Mouse (Mus musculus) mature B cell (primary cell): ENCODE measurements around the gene Aak1.
"Not testable (repeated sequence)": the region's sequence is repeated elsewhere in the genome, so short reads cannot be mapped to it uniquely, and the experiment has no call there.

ENCODE experiments used
- in situ Hi-C: fragments of 300-500 bp; cut with MboI; formaldehyde crosslinking; loops from 2 replicates; pipeline ENCODE4 v1.14.3; 2019

Aak1 gene

DNA sequence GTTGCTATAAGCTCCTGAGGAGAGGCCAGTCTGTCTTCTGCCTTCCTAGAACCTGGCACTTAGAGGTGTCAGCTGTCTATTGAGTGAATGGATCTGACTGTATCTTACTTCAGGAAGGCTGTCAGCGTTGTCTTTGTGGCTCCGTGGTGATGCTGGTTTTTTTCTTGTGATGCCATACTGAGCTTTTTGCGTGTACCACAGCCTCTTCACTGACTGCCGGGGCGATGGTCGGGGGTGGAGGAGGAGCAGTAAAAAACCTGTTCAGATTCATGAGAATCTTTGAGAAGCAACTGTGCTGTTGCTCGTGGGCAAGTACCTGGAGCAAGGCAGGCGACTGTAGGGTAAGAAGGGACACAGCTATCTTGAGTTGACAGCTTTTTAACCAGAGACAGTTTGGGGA lies 169.6 kb downstream of the Aak1 start:
- in situ Hi-C loops: no loop called here

- in situ Hi-C loops: no loop called here
These were observed 172.5 kb downstream of the Aak1 start for GRCm38 (mm10) chr6:87021791-87022190.

- in situ Hi-C loops: no loop called here
These were observed 177.7 kb downstream of the Aak1 start for GRCm38 (mm10) chr6:87026980-87027379.

GRCm38 (mm10) chr6:87028881-87029280 lies 179.6 kb downstream of the Aak1 start:
- in situ Hi-C loops: no loop called here

GRCm38 (mm10) chr6:87031310-87031709 lies 182.0 kb downstream of the Aak1 start:
- in situ Hi-C loops: not testable (repeated sequence)

- in situ Hi-C loops: no loop called here
These were observed 183.1 kb downstream of the Aak1 start for GRCm38 (mm10) chr6:87032401-87032800.

GRCm38 (mm10) chr6:87034395-87034794 lies 185.1 kb downstream of the Aak1 start:
- in situ Hi-C loops: no loop called here

GRCm38 (mm10) chr6:87037826-87038620 lies 188.7 kb downstream of the Aak1 start:
- in situ Hi-C loops: no loop called here

- in situ Hi-C loops: no loop called here
These were observed 189.8 kb downstream of the Aak1 start for GRCm38 (mm10) chr6:87039161-87039560.

DNA sequence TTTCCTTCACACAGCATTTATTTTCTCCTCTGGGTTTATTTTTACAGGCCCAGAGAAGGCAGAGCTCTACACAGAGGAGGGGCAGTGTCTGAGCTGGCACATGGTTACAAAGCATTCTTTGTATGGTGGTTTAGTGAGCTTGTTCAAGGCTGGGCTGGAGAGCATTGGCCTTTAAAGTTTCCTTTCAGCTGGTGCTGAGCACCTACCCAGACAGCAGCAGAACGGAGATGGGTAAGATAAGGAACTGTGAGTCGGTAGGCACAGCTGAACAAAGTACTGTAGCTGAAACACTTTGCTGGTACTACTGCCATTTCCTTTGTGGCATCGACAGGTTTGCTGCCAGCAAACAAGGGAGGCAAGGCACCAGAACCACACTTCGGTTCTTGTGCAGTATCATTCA lies 191.7 kb downstream of the Aak1 start:
- in situ Hi-C loops: no loop called here

- in situ Hi-C loops: no loop called here
These were observed 192.1 kb downstream of the Aak1 start for GRCm38 (mm10) chr6:87041431-87041830.

DNA sequence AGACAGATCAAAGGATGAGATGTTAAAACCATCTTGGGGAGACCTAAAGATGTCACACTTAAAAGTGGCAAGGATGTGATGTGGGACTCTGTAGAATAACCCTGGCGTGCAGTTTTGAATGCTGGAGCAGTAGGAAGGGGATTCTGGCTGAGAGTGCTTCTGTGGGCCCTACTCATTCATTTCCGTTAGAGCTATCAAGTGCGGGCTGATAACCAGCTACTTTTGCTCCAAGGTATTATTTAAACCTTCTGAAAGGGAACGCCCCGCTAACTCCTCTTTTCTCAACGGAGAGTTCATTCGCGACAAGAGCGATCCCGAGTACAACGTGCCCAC lies 192.7 kb downstream of the Aak1 start:
- in situ Hi-C loops: no loop called here

GRCm38 (mm10) chr6:87042337-87043130 lies 193.2 kb downstream of the Aak1 start, which contains the start of gene Gfpt1:
TSS of gene Gfpt1 (plus strand) at chr6:87042846.
- in situ Hi-C loops: no loop called here

DNA sequence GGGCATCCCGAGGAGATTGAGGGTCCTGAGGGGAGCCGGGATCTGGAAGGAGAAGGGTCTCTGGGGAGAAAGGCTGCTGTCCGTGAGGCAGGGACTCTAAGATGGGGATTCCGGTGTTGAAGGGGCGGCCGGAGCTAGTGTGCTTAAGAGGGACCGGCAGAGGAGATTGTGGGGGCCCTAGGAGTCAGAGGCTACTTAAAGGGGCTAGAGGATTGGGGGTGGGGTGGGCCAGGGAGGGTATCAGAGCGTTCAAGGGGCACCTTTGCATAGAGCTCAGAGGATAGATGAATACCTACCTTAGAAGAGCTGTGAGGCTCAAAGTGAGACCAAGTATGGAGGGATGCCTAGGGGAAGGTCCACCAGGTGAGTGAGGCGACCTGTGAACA lies 193.8 kb downstream of the Aak1 start:
- in situ Hi-C loops: no loop called here

DNA sequence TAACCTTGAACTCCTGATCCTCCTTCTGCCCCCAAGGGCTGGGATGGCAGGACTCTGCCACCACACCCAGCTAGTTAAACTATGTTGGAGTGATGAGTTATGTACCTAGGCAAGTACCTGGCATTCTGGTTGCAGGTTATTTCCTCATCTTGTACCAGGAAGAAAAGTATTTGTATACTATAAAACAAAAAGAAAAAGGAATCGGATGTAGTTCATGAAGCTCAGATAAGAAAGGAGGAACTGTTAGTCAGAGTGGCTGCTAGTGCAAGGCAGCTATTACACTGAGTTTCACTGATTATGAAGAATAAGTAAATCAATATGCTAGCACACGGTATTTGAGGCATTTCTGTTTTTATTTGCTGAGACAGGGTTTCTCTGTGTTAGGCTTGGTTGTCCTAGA lies 195.6 kb downstream of the Aak1 start:
- in situ Hi-C loops: no loop called here

- in situ Hi-C loops: no loop called here
These were observed 196.2 kb downstream of the Aak1 start for GRCm38 (mm10) chr6:87045507-87045906.

DNA sequence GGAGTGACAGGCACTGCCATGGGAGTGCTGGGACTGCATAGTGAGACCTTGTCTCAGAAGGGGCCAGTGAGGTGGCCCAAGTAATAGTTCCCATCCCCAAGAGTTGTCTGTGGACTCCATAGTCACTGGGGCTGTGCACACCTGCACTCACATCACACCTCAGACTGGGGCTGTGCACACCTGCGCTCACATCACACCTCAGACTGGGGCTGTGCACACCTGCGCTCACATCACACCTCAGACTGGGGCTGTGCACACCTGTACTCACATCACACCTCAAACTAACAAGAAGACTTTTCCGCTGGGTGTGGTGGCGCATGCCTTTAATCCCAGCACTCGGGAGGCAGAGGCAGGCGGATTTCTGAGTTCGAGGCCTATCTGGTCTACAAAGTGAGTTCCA lies 199.4 kb downstream of the Aak1 start:
- in situ Hi-C loops: not testable (repeated sequence)

- in situ Hi-C loops: no loop called here
These were observed 202.6 kb downstream of the Aak1 start for GRCm38 (mm10) chr6:87051886-87052425.
